Mouse (Mus musculus) G1E (cell line): ENCODE measurements around the gene Dock10.

Experiments used
- CTCF ChIP-seq: IDR thresholded peaks from 2 replicates; pipeline ENCODE4 v1.5.1; 2012; ENCODE audit warnings: low read depth, low read length, inconsistent platforms, mixed read lengths
- POLR2AphosphoS5 ChIP-seq: IDR thresholded peaks from 2 replicates; pipeline ENCODE4 v1.6.1; 2012; ENCODE audit warnings: low read depth, low read length, inconsistent platforms; ENCODE audit not compliant: insufficient replicate concordance

GRCm38 (mm10) chr1:80646602-80647001 is 111.7 kb downstream of the Dock10 start:
- TF ChIP-seq POLR2AphosphoS5 (no peak), CTCF (no peak)
